In the genomic region with DNA sequence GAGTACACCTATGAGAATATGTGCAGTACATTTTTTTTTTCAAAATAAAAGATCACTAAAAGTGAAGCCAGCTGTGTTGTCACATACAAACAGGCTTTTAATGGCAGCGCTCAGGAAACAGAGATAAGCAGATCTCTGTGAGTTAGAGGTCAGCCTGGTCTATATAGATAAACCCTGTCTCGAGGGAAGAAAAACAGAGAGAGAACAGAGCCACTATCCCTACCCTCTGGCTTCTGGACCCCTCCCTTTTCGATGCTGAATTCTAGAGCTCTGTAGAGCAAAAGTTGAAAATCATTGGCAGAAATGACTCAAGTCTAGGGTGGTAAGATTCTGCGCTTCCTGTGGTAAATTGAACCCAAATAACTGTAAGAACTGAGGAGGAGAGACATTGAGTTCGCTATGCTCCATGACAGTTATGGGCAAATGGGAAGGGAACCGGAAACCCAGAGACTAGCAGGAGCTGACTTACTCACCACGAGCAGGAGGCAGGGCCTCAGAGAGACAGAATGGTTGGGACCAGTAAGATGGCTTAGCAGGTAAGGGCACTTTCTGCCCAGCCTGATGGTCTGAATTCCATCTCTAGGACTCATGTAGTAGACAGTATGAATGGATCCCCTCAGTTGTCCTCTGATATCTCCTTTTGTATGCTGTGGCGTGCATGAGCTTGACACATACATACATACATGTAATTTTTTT, we compare ENCODE assay signal across 19 mouse cellular contexts. TPM values are rescaled to one million over a fixed set of nuclear protein-coding genes. Genes with fewer than 3 reads are reported as not detected.
DNase-seq lines count a peak whose midpoint lies in the region; ATAC-seq and TF ChIP-seq lines count a peak whose summit lies in the region.
"Had no signal": no experiment of that assay in that cellular context is flagged by ENCODE, and none has a peak within 500 bp of the region (broad histone marks: within the 10 kb centered on the region; RNA-seq: fewer than 3 reads in every experiment).

No protein-coding gene starts in this region.

- peak; percentile 81 for ATAC-seq in heart, embryonic 11.5 days (replicated peaks; ENCODE audit: insufficient number of reproducible peaks, low FRiP score, low TSS enrichment)
- peak; percentile 76 for ATAC-seq in G1E (ENCODE audit: extremely low read depth, insufficient number of reproducible peaks, low FRiP score, poor library complexity, severe bottlenecking)
- ATAC-seq in common myeloid progenitor, adult 5-6 weeks (replicated peaks; ENCODE audit: low read depth, poor library complexity, severe bottlenecking) = peak; percentile 68
- ATAC-seq in liver, embryonic 15.5 days (ENCODE audit: insufficient read depth) = peak; percentile 87
- no peak for ATAC-seq in hindbrain, postnatal 0 days
- ATAC-seq in forebrain, embryonic 15.5 days (replicated peaks) = no peak
- ATAC-seq: forebrain, postnatal 0 days had no signal

- 48% methylated on average over 8 of the region's 8 CpGs for WGBS in heart, embryonic 11.5 days (ENCODE audit: insufficient replicate concordance)
- whole genome bisulfite sequencing in liver, embryonic 15.5 days (ENCODE audit: insufficient replicate concordance) = 18% methylated on average over 8 of the region's 8 CpGs
- 82% methylated on average over 8 of the region's 8 CpGs for WGBS in hindbrain, postnatal 0 days
- 80% methylated on average over 8 of the region's 8 CpGs for WGBS in forebrain, embryonic 15.5 days

- no peak overlapping the region for H3K9ac ChIP-seq in heart, embryonic 11.5 days (ENCODE audit: low read depth, low read length)
- H3K9ac ChIP-seq in liver, embryonic 15.5 days = peak overlapping the region; percentile 90
- H3K9ac ChIP-seq in hindbrain, postnatal 0 days (replicated peaks; ENCODE audit: low read length) = no peak overlapping the region
- H3K9ac ChIP-seq in forebrain, embryonic 15.5 days (replicated peaks) = no peak overlapping the region
- H3K9ac ChIP-seq: embryonic facial prominence, embryonic 12.5 days; forebrain, postnatal 0 days; lung, embryonic 15.5 days; neural tube, embryonic 13.5 days had no signal

- H3K9me3 ChIP-seq in heart, embryonic 11.5 days (replicated peaks; ENCODE audit: control insufficient read depth, low read length) = no peaks in the 10 kb centered on the region
- H3K9me3 ChIP-seq in G1E (replicated peaks) = 0 out of 2 replicates have a peak, but pooled peaks cover 3% of the 10 kb centered on the region
- no peaks in the 10 kb centered on the region for H3K9me3 ChIP-seq in liver, embryonic 15.5 days (replicated peaks)
- no peaks in the 10 kb centered on the region for H3K9me3 ChIP-seq in hindbrain, postnatal 0 days (ENCODE audit: low read length)
- no peaks in the 10 kb centered on the region for H3K9me3 ChIP-seq in forebrain, embryonic 15.5 days
- H3K9me3 ChIP-seq: embryonic facial prominence, embryonic 12.5 days; limb, embryonic 10.5 days; lung, embryonic 15.5 days; neural tube, embryonic 13.5 days had no signal

- no peak for TF ChIP-seq CTCF in G1E (IDR thresholded peaks at IDR 0.05; ENCODE audit: low read depth, low read length)
- no peak for TF ChIP-seq CTCF in hindbrain, postnatal 0 days (IDR thresholded peaks at IDR 0.05; ENCODE audit: low read depth)

- H3K36me3 ChIP-seq in heart, embryonic 11.5 days (ENCODE audit: control insufficient read depth, insufficient read depth, low read length) = no peaks in the 10 kb centered on the region
- H3K36me3 ChIP-seq in G1E (replicated peaks) = no peaks in the 10 kb centered on the region
- peaks cover 33% of the 10 kb centered on the region for H3K36me3 ChIP-seq in liver, embryonic 15.5 days (replicated peaks)
- no peaks in the 10 kb centered on the region for H3K36me3 ChIP-seq in hindbrain, postnatal 0 days (ENCODE audit: insufficient read depth, low read length)
- no peaks in the 10 kb centered on the region for H3K36me3 ChIP-seq in forebrain, embryonic 15.5 days
- H3K36me3 ChIP-seq: embryonic facial prominence, embryonic 12.5 days; limb, embryonic 10.5 days; lung, embryonic 15.5 days had no signal

- H3K4me3 ChIP-seq in heart, embryonic 11.5 days (ENCODE audit: low read depth, low read length) = 0 out of 2 replicates have a peak overlapping the region, but pooled peaks have one; percentile 0
- peak overlapping the region; percentile 42; the same call in 1 of the 2 replicates for H3K4me3 ChIP-seq in G1E (ENCODE audit: low read depth, low read length)
- H3K4me3 ChIP-seq in liver, embryonic 15.5 days (replicated peaks) = peak overlapping the region; percentile 87
- H3K4me3 ChIP-seq in hindbrain, postnatal 0 days (ENCODE audit: low read length) = no peak overlapping the region
- H3K4me3 ChIP-seq in forebrain, embryonic 15.5 days = no peak overlapping the region
- H3K4me3 ChIP-seq: embryonic facial prominence, embryonic 12.5 days; gastrocnemius, adult 2 months; limb, embryonic 10.5 days; lung, embryonic 15.5 days; neural tube, embryonic 13.5 days had no signal

- H3K27ac ChIP-seq in heart, embryonic 11.5 days (ENCODE audit: low read depth, low read length) = peak overlapping the region; percentile 43; the same call in 1 of the 2 replicates
- H3K27ac ChIP-seq in liver, embryonic 15.5 days (replicated peaks) = peak overlapping the region; percentile 95
- no peak overlapping the region for H3K27ac ChIP-seq in hindbrain, postnatal 0 days
- no peak overlapping the region for H3K27ac ChIP-seq in forebrain, embryonic 15.5 days (replicated peaks)
- H3K27ac ChIP-seq: embryonic facial prominence, embryonic 12.5 days; gastrocnemius, adult 2 months; limb, embryonic 10.5 days; lung, embryonic 15.5 days; neural tube, embryonic 13.5 days had no signal

- no peak for DNase-seq in heart, adult 9 months (ENCODE audit: low spot score in 2 of 2)
- DNase-seq in G1E (ENCODE audit: low spot score) = peak; percentile 29
- no peak for DNase-seq in hindbrain, postnatal 0 days (ENCODE audit: low spot score)
- no peak for DNase-seq in cerebellum, postnatal 14 days
- DNase-seq: cerebellum, postnatal 36 days; forebrain, postnatal 0 days; gastrocnemius, adult 2 months; heart, adult 11 months; heart, postnatal 14 days; kidney, adult 9 months; thymus, postnatal 36 days had no signal

- peak overlapping the region; percentile 48 for H3K4me2 ChIP-seq in heart, embryonic 11.5 days
- peak overlapping the region; percentile 84 for H3K4me2 ChIP-seq in liver, embryonic 15.5 days
- H3K4me2 ChIP-seq in hindbrain, postnatal 0 days (ENCODE audit: low read depth, low read length) = no peak overlapping the region
- H3K4me2 ChIP-seq in forebrain, embryonic 15.5 days (replicated peaks) = no peak overlapping the region
- H3K4me2 ChIP-seq: embryonic facial prominence, embryonic 12.5 days; lung, embryonic 15.5 days; neural tube, embryonic 13.5 days had no signal

- H3K4me1 ChIP-seq in heart, embryonic 11.5 days (ENCODE audit: control insufficient read depth, insufficient read depth, low read length) = peaks cover 6% of the 10 kb centered on the region
- H3K4me1 ChIP-seq in G1E (ENCODE audit: insufficient read depth, low read depth, low read length) = peaks cover 44% of the 10 kb centered on the region
- peaks cover 62% of the 10 kb centered on the region for H3K4me1 ChIP-seq in liver, embryonic 15.5 days (replicated peaks)
- no peaks in the 10 kb centered on the region for H3K4me1 ChIP-seq in hindbrain, postnatal 0 days (ENCODE audit: insufficient read depth, low read length)
- H3K4me1 ChIP-seq in forebrain, embryonic 15.5 days = peaks cover 16% of the 10 kb centered on the region

- peaks cover 23% of the 10 kb centered on the region for H3K27me3 ChIP-seq in heart, embryonic 11.5 days (ENCODE audit: control insufficient read depth, insufficient read depth, low read length)
- peaks cover 24% of the 10 kb centered on the region for H3K27me3 ChIP-seq in G1E (ENCODE audit: insufficient read depth, low read length)
- H3K27me3 ChIP-seq in liver, embryonic 15.5 days = peaks cover 35% of the 10 kb centered on the region
- no peaks in the 10 kb centered on the region for H3K27me3 ChIP-seq in hindbrain, postnatal 0 days (ENCODE audit: insufficient read depth, low read length)
- peaks cover 18% of the 10 kb centered on the region for H3K27me3 ChIP-seq in forebrain, embryonic 15.5 days

RNA-seq across cellular contexts. Expression of a gene that starts 2.7 kb away (rescaled TPM):
- polyA plus RNA-seq in heart, embryonic 11.5 days (2014; fragmentation: Nextera tagmentation; extraction: Ambion mirVana) = 2.8 and 3.5 TPM in 2 replicates
- total RNA-seq in G1E (2014; fragmentation: Nextera tagmentation) = 0.19 TPM in 1 of 2 replicates, not detected in the other
- total RNA-seq in G1E (2017) = 0.05 TPM in 1 of 2 replicates, not detected in the other
- not detected in 2 replicates for polyA plus RNA-seq in G1E (2012)
- total RNA-seq in common myeloid progenitor, adult 5-6 weeks (2017) = not detected in 2 replicates
- 13.7 and 17.7 TPM in 2 replicates for polyA plus RNA-seq in liver, embryonic 15.5 days (2015; fragmentation: Nextera tagmentation; extraction: Ambion mirVana)
- 16.8 and 19.5 TPM in 2 replicates for total RNA-seq in hindbrain, postnatal 0 days (2014; rRNA removed)
- 3.4 TPM in 2 replicates for polyA plus RNA-seq in hindbrain, postnatal 0 days (2015; fragmentation: Nextera tagmentation; extraction: Ambion mirVana)
- polyA plus RNA-seq in forebrain, embryonic 15.5 days (2015; fragmentation: Nextera tagmentation; extraction: Ambion mirVana) = 3.1 and 3.7 TPM in 2 replicates

RNA-seq across cellular contexts. Expression of a gene that starts 11.4 kb away (rescaled TPM):
- polyA plus RNA-seq in heart, embryonic 11.5 days (2014; fragmentation: Nextera tagmentation; extraction: Ambion mirVana) = 6.6 TPM in 2 replicates
- total RNA-seq in G1E (2014; fragmentation: Nextera tagmentation) = 8.3 and 9.4 TPM in 2 replicates
- total RNA-seq in G1E (2017) = 11.4 and 11.7 TPM in 2 replicates
- 8.7 and 8.9 TPM in 2 replicates for polyA plus RNA-seq in G1E (2012)
- total RNA-seq in common myeloid progenitor, adult 5-6 weeks (2017) = 2.0 TPM in 2 replicates
- polyA plus RNA-seq in liver, embryonic 15.5 days (2015; fragmentation: Nextera tagmentation; extraction: Ambion mirVana) = 0.76 and 0.81 TPM in 2 replicates
- total RNA-seq in hindbrain, postnatal 0 days (2014; rRNA removed) = 48.5 and 55.5 TPM in 2 replicates
- 9.9 and 11.1 TPM in 2 replicates for polyA plus RNA-seq in hindbrain, postnatal 0 days (2015; fragmentation: Nextera tagmentation; extraction: Ambion mirVana)
- polyA plus RNA-seq in forebrain, embryonic 15.5 days (2015; fragmentation: Nextera tagmentation; extraction: Ambion mirVana) = 8.9 and 10.1 TPM in 2 replicates

RNA-seq across cellular contexts. Expression of a gene that starts 27.2 kb away (rescaled TPM):
- 27.5 and 33.1 TPM in 2 replicates for polyA plus RNA-seq in heart, embryonic 11.5 days (2014; fragmentation: Nextera tagmentation; extraction: Ambion mirVana)
- total RNA-seq in G1E (2014; fragmentation: Nextera tagmentation) (36.2 and 37.9 TPM in 2 replicates), G1E (2017) (19.4 and 27.2 TPM in 2 replicates)
- 53.7 and 60.3 TPM in 2 replicates for polyA plus RNA-seq in G1E (2012)
- total RNA-seq in common myeloid progenitor, adult 5-6 weeks (2017) = 32.2 and 46.4 TPM in 2 replicates
- 27.9 and 34.5 TPM in 2 replicates for polyA plus RNA-seq in liver, embryonic 15.5 days (2015; fragmentation: Nextera tagmentation; extraction: Ambion mirVana)
- 87.1 and 132 TPM in 2 replicates for total RNA-seq in hindbrain, postnatal 0 days (2014; rRNA removed)
- 18.7 and 21.3 TPM in 2 replicates for polyA plus RNA-seq in hindbrain, postnatal 0 days (2015; fragmentation: Nextera tagmentation; extraction: Ambion mirVana)
- 11.9 and 12.5 TPM in 2 replicates for polyA plus RNA-seq in forebrain, embryonic 15.5 days (2015; fragmentation: Nextera tagmentation; extraction: Ambion mirVana)

Comparison
In these comparisons a context has a peak if more than half of its experiments do, and no peak if none do; other contexts are left out.
1. ATAC-seq: peak in heart, embryonic 11.5 days (single experiment), G1E (single experiment), common myeloid progenitor, adult 5-6 weeks (single experiment) and liver, embryonic 15.5 days (single experiment); none in hindbrain, postnatal 0 days (single experiment) and forebrain, embryonic 15.5 days (single experiment).
2. H3K27ac ChIP-seq: peak in heart, embryonic 11.5 days (single experiment) and liver, embryonic 15.5 days (single experiment); none in hindbrain, postnatal 0 days (single experiment) and forebrain, embryonic 15.5 days (single experiment).
3. H3K4me2 ChIP-seq: peak in heart, embryonic 11.5 days (single experiment) and liver, embryonic 15.5 days (single experiment); none in hindbrain, postnatal 0 days (single experiment) and forebrain, embryonic 15.5 days (single experiment).
4. H3K4me3 ChIP-seq: peak in heart, embryonic 11.5 days (single experiment), G1E (single experiment) and liver, embryonic 15.5 days (single experiment); none in hindbrain, postnatal 0 days (single experiment) and forebrain, embryonic 15.5 days (single experiment).